Mouse (Mus musculus) embryo, embryonic 10.5 days (tissue): ENCODE data around the gene Llcfc1.

Experiments
- DNase-seq: peaks from one replicate; pipeline ENCODE4 v3.0.0-alpha.2; 2015; ENCODE audit warnings: low spot score

Gene Llcfc1

DNA sequence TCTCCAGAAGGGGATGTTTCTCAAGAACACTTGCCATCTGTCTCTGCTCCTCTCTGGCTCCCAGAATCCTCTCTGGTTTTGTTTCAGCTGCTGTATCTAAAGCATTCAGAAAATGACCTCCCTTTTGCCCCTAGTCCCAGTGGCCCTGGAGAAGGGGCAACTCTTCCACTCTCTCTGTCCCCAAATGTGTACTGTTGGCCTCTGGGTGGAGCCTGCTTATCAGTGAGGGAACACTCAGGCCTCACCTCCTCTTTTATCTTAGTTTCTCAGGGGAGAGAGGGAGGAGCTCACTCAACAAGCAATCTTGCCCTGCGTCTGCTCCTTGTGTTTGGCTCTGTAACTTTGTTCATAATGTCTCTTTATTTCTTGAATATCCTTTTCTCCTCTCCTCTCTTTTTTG is 19.9 kb downstream of the Llcfc1 start, which contains the start of gene Kel:
Gene Kel (minus strand): TSS at position 217 of the 400 bp plus-strand sequence.
- DNase-seq = no peak

DNA sequence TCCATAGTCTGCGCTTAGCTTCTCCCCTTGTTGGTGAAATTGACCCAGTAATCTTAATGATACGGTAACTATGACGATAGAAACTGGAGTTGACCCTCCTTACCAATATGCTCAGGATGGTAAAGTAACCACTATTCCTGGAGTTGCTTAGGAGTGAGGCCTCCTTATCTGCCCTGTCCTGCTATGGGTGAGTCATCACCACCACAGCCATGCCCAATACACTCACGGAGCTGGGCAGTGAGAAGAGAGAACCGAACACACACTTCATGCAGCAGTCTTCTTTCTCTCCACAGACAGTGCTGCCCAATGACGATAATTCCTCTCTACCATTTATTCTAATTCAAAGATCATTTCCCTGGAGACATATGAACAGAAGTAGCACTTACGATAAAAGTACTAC is 22.0 kb downstream of the Llcfc1 start:
- no peak for DNase-seq

DNA sequence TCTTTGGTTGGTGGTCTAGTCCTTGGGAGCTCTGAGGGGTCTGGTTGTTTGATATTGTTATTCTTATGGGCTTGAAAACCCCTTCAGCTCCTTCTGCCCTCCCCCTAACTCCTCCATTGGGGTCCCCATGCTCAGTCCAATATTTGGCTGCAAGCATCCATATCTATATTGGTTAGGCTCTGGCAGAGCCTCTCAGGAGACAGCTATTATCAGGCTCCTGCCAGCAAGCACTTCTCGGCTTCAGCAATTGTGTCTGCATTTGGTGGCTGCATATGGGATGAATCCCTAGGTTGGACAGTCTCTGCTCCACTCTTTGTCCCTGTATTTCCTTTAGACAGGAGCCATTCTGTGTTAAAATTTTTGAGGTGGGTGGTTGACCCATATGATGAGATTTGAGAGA is 26.1 kb downstream of the Llcfc1 start:
- DNase-seq = no peak

DNA sequence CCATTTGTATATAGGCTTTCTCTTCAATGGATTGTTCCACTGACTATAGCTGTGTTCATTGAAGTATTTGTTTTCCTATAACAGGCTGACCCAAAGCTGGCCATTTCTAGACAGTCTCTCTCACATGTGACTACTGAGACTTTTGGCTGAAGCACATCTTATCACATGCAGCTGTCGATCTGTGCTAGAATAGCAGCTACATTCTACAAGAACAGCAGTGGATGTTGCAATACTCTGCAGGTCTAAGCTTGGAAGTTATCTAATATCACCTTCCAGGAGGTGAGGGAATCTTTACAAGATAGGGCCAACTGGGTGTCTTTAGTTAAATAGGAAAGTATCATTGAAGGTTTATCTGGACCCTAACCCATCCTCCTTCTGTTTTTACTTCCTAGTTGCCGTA is 37.2 kb downstream of the Llcfc1 start:
- DNase-seq = no peak

DNA sequence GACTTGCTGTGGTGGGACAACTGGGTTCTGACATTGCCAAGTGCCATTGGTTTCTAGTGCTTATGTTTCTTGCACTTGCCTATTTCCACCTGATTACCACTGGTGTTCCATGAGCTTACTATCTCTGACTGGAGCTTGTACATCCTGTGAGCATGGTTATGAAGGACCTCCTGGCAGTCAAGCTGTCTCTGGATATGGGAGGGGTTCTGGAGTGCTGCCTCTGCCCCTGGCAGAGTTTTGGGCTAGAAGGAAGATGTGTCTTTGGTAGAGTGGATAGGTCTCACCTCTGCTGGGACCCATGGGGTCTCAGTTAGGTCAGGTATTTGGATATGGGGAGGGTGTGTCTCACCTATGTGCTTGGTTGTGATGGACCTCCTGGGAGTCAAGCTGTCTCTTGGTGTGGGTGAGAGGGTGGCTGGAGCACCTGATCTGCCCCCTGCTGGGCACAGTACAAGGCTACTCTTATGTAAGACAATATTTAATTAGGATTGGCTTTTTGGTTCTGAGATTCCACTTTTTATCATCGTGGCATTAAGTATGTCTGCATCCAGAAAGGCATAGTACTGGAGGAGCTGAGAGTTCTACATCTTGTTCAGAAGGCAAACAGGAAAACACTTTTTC is 43.9 kb downstream of the Llcfc1 start:
- DNase-seq = no peak

DNA sequence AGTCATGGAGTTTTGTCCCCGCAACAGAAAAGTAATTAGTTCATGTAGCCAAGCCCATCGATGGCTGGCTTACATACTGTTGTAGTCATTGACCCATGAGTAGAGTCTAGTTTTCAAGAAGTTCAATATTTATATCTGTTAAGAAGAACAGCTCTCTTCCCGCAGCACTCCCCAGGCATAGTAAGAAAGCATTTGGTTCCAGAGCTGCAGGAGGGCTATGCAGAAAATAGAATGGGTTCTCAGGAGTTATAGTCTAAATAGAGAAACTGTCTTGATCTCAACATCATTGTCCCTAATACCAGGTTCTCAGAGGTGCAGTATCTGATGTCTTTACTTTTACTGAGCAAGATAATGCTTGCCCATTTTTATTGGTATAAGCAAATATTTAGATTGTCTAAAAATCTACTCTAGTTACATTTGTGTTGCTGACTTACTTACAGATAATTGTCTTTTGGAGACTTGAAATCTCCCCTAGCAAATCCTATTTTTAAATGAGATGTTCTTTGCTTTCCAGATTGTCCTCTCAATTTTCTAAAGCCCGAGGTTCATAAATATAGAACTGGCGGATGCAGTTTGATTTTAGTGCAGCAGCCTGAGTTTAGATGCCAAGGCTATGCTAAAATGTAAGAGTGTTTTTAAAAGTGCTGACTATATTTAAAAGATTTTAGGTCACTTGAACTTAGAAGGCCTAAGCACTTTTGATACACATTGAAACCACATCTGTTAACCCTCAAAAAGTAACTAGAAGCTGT is 50.7 kb downstream of the Llcfc1 start:
- no peak for DNase-seq
